In genomic region chr10:37319746-37320430, GRCm38 (mm10) we compare ENCODE assay signal across 21 mouse cellular contexts.
DNase-seq lines count a peak whose midpoint lies in the region; ATAC-seq and TF ChIP-seq lines count a peak whose summit lies in the region.
"Had no signal": no experiment of that assay in that cellular context is flagged by ENCODE, and none has a peak within 500 bp of the region (broad histone marks: within the 10 kb centered on the region; RNA-seq: fewer than 3 reads in every experiment).

No protein-coding gene starts in this region.

- POLR2A ChIA-PET in Patski (lab: Charles Lee) = no interaction called here

- TF ChIP-seq CTCF in Patski (IDR thresholded peaks at IDR 0.05) = no peak

- CTCF ChIA-PET in Patski (lab: Charles Lee) = no interaction called here

- in situ Hi-C loops in Patski (cut with MboI; ENCODE audit: low pct_unique_long_range_greater_than_20kb) = no loop called here

- intact Hi-C loops in heart, postnatal 10 days (cut with DNase I) = no loop called here

- DNase-seq in heart, adult 11 months = peak; percentile 70
- no peak for DNase-seq in heart, postnatal 10 days
- DNase-seq in CD4-positive, CD25-positive, alpha-beta regulatory T cell, adult 2 months (ENCODE audit: low read depth, low spot score) = peak; percentile 27
- DNase-seq in Patski (ENCODE audit: low read depth, low spot score) = no peak
- no peak for DNase-seq in frontal cortex, postnatal 36 days (ENCODE audit: low spot score in 2 of 2)
- DNase-seq in lung, postnatal 4 days = no peak
- DNase-seq in layer of hippocampus, adult 9-11 months = no peak
- DNase-seq: adrenal gland, adult 8-10 months; cerebellum, adult 11 months; cerebellum, adult 8-10 months; cerebellum, postnatal 14 days; gastrocnemius, adult 2 months; gastrocnemius, postnatal 25 days; heart, postnatal 4 days had no signal

- no peaks in the 10 kb centered on the region for H3K27me3 ChIP-seq in Patski
- H3K27me3 ChIP-seq: embryonic facial prominence, embryonic 12.5 days; heart, embryonic 13.5 days; hindbrain, embryonic 12.5 days had no signal

- peak; percentile 38 for ATAC-seq in Patski
- peak; percentile 55 for ATAC-seq in monocyte, adult 5-6 weeks (replicated peaks; ENCODE audit: insufficient number of reproducible peaks, low FRiP score, low TSS enrichment, poor library complexity, severe bottlenecking)
- ATAC-seq: forebrain, embryonic 16.5 days; hindbrain, embryonic 16.5 days; intestine, postnatal 0 days had no signal

Comparison
In these comparisons a context has a peak if more than half of its experiments do, and no peak if none do; other contexts are left out.
1. DNase-seq: peak in heart, adult 11 months (single experiment) and CD4-positive, CD25-positive, alpha-beta regulatory T cell, adult 2 months (single experiment); none in heart, postnatal 10 days (0 of 2), Patski (single experiment), frontal cortex, postnatal 36 days (0 of 2), lung, postnatal 4 days (0 of 2) and layer of hippocampus, adult 9-11 months (single experiment).